Mouse (Mus musculus): ENCODE measurements around the gene Eppin.

GRCm38 (mm10) chr2:164560106-164560505 lies 33.3 kb downstream of the Eppin start:
- TF ChIP-seq POLR2A (IDR thresholded peaks at IDR 0.05; ENCODE audit: insufficient read depth, low read depth, low read length) (no peak), CTCF (IDR thresholded peaks at IDR 0.05) (no peak), EP300 (IDR thresholded peaks at IDR 0.05; ENCODE audit: insufficient read depth, low read depth, low read length) (no peak)
